Mouse (Mus musculus) thymus, adult 2 months (tissue): Measurements from ENCODE around the gene Rsph6a.

Experiments
- CTCF ChIP-seq: fragments of 200-500 bp; IDR thresholded peaks from 2 replicates; pipeline ENCODE4 v1.5.1; 2012; ENCODE audit warnings: mild to moderate bottlenecking, control low read depth, low read length, moderate library complexity, borderline replicate concordance; ENCODE audit not compliant: control insufficient read depth, poor library complexity, insufficient read depth; ENCODE audit errors: extremely low read depth
- POLR2A ChIP-seq: fragments of 200-500 bp; IDR thresholded peaks from 2 replicates; pipeline ENCODE4 v1.6.1; 2012; ENCODE audit warnings: mild to moderate bottlenecking, low read length, control low read depth, moderate library complexity; ENCODE audit not compliant: control insufficient read depth, poor library complexity, insufficient read depth; ENCODE audit errors: extremely low read depth

DNA sequence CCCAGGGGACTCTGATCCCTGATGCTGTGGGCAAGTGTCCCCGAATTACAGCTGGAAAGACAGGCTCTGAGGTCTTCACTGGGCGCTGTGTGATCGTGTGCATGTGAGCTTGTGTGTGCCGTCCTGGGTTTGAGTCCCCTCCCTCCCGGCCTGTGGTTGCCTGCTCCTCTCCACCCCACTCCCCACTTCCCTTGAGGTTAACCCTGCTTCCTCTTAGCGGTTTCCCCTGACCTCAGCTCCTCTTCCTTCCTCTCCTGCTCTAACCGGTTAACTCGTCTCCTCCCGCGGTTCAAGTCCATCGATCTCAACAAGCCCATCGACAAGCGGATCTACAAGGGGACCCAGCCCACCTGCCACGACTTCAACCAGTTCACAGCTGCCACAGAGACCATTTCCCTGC, 23.3 kb downstream of the Rsph6a start:
- TF ChIP-seq CTCF (no peak), POLR2A (no peak)
